Mouse (Mus musculus): Measurements from ENCODE around the gene Tufm.
"Not testable (repeated sequence)": the region's sequence is repeated elsewhere in the genome, so short reads cannot be mapped to it uniquely, and the experiment has no call there.

DNA sequence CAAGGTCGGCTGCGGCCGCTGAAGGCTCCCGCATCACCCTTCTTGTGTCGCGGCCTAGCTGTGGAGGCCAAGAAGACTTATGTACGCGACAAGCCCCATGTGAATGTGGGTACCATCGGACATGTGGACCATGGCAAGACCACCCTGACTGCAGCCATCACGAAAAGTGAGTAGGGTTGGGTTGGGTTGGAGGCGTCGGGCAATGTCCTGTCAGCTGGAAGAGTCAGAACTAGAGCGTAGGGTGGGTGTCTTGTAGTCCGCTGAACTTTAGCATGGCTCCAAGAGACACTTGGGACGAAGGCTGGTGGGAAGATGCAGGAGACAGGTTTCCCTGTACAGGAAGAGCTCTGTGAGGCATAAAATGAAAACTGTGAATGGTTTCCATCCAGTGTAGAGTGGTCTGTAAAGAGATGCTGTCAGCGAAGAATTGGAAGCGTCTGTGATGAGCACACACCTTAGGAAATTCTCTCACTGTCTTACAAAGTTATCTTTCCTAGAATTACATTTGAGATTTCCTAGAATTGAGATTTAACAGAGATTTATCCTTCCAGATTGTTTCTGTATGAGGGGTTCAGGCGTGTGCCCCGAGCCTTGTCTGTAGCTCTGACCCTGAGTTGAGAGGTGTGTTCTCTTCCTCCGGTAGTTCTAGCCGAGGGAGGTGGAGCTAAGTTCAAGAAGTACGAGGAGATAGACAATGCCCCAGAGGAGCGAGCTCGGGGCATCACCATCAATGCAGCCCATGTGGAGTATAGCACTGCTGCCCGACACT, 640 bp downstream of the Tufm start:
- not testable (repeated sequence) for TF ChIP-seq POLR2A (IDR thresholded peaks at IDR 0.05; ENCODE audit: insufficient read depth, low read length); CTCF (IDR thresholded peaks at IDR 0.05; ENCODE audit: low read depth, low read length)
